Mouse (Mus musculus): ENCODE data around the gene Pebp1. TPM values are rescaled to one million over a fixed set of nuclear protein-coding genes. Genes with fewer than 3 reads are reported as not detected.

Pebp1 gene
- polyA plus RNA-seq (2012; rRNA removed): 896 and 1,192 TPM in 2 replicates

DNA sequence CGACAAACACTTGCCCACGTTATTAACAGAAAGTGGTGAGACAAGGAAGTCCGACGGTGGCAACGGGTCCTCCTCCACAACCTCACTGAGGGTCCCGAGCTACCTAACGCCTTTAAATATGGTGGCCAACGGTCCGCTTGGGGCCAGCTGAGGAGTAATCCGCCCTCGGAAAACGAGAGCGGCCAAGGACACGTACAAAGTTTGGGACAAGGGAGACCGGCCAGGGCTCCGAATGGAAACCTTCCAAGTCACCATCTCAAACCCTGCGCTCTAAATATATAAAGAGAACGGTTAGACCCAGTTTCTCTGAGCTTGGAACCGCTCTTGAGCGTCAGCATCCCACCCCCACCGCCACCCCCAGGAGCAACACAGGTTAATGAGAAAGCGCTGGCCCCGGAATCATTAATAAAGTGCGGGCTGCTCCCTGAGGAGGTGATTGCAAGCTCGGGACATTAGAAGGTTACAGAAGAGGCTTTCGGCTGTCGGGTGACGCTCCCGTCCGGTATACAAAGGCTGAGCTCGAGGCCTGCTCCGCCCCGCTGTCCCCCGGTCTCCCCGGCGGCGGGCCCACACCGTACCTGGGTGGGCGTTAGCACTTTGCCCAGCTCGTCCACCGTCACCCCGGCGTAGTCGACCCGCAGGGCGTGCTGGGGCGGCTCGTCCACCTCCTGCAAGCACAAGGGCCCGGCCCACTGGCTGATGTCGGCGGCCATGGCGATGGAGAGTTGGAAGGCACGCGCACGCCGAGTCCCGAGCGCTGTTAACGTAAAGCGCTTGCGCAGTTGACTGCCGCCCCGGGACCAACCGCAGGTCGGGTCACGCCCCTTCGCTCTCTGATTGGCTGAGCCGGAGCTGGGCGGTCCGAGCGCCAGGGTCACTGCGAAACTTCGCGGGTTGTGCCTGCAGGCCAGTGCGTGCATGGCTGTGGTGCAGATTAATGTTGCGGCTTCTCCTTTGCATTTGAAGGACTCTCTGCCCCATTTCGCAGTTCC lies at the start of gene Pebp1:
Pebp1 (minus strand) TSS at position 795 of the 992 bp plus-strand sequence.
- peak; percentile 43; the same call in 1 of the 2 replicates for TF ChIP-seq POLR2A (IDR thresholded peaks at IDR 0.05; ENCODE audit: borderline replicate concordance, extremely low read depth, insufficient read depth, insufficient read length, poor library complexity, severe bottlenecking)
- no peak for TF ChIP-seq CTCF (IDR thresholded peaks at IDR 0.05; ENCODE audit: borderline replicate concordance, extremely low read depth, insufficient read depth, insufficient read length)
- peak; percentile 97 for DNase-seq (ENCODE audit: low read depth)

DNA sequence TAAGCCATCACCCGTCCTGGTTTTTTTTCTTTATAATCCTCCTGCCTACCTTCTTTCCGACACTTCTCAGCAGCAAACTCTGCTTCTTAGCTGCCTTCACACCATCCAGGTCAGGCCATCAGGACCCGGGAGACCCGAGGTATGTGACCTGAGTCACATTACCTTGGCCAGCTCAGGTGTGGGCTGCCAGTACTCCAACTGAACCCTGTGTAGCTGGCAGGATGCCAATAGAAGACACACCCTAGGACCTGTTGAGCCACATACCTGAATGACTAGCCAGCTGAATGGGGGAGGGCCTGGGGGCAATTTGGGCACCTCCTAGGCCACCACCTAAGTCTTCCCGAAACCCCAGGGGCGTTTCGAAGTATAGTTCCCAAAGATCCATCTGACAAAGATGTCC lies 43.0 kb upstream of the Pebp1 start:
- no peak for DNase-seq (ENCODE audit: low read depth)
- TF ChIP-seq CTCF (IDR thresholded peaks at IDR 0.05; ENCODE audit: borderline replicate concordance, extremely low read depth, insufficient read depth, insufficient read length): no peak
- TF ChIP-seq POLR2A (IDR thresholded peaks at IDR 0.05; ENCODE audit: borderline replicate concordance, extremely low read depth, insufficient read depth, insufficient read length, poor library complexity, severe bottlenecking): no peak

DNA sequence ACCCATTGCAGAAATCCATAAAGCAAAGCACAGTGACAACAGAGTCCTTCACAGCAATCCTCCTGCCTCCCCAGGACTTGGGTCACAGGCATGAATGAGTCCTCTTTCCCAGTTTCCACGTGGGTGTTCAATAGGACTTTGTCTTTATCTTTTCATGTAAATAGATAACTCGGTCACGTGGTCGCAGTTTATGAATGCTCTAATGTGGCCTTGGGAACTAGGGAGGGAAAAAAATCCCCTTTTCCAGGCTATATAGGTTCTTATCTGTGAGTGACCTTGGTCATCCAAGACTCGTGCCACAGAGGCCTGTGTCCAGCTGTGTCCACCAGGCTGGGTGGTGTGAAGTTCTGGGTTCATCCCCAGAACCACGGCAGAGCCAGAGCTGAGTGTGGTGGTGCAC lies 39.0 kb upstream of the Pebp1 start:
- no peak for DNase-seq (ENCODE audit: low read depth)
- TF ChIP-seq CTCF (IDR thresholded peaks at IDR 0.05; ENCODE audit: borderline replicate concordance, extremely low read depth, insufficient read depth, insufficient read length) (no peak), POLR2A (IDR thresholded peaks at IDR 0.05; ENCODE audit: borderline replicate concordance, extremely low read depth, insufficient read depth, insufficient read length, poor library complexity, severe bottlenecking) (no peak)

DNA sequence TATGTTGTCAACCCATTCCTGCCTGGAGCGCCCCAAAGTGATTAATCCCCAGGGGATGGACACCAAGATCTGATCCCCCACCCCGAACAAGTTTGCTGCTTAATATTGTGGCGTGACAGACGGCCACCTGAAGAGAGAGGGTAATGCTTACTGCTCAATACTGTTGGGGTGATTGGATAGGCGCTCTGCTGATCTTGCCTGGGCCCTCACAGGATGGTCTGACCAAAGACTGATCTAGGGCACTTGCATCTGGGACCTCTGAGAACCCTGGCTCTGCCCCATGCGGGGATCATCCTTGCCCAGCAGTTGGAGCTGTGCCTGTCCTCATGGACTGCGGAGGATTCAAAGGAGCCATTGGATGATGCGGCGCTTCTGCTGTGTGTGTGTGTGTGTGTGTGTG lies 36.3 kb upstream of the Pebp1 start:
- DNase-seq (ENCODE audit: low read depth): no peak
- no peak for TF ChIP-seq POLR2A (IDR thresholded peaks at IDR 0.05; ENCODE audit: borderline replicate concordance, extremely low read depth, insufficient read depth, insufficient read length, poor library complexity, severe bottlenecking)
- TF ChIP-seq CTCF (IDR thresholded peaks at IDR 0.05; ENCODE audit: borderline replicate concordance, extremely low read depth, insufficient read depth, insufficient read length): no peak

DNA sequence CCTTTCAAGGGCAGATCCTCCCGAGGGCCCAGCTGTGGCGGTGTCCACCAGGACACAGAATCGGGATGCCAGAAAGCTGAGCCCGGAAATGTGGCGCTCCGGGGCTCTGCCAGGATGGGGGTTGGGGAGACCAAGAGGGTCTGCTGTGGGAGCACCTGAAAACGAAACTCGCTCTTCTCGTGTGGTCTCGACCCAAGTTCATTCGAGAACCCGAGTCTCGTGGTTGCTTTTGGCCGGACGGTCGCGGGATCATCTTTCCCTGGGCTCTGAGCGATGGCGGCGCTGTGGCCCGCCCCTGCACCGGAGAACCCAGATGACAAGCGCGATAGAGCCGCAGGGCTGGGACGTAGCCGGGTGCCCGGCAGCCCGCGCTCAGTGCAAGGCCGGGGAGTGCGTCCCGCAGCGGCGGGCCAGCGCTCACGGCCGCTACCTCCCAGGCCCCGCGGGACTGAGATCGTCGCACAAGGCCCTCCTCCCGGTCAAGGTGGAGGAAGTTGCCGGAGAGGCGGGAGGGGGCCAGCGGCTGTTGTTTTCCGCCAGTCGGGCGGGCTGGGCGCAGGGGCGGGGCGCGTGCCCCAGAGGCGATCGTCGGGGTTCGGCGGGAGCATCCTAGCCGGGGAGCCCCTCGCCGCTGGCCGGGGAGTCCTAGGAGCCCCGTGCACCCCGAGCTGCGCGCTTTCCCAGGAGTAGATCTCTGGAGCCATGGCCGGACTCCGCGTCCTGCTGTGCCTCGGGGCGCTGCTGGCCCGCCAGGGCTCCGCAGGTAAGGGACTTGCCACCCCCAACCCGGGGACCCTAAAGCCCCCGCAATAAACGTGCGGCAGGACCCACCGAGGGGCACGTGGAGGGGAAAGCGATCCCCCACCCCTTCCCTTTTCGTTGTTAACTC lies 31.6 kb upstream of the Pebp1 start, which contains the start of gene Vsig10:
Vsig10 (plus strand) TSS at position 343 of the 889 bp plus-strand sequence.
- DNase-seq (ENCODE audit: low read depth): peak; percentile 65
- TF ChIP-seq POLR2A (IDR thresholded peaks at IDR 0.05; ENCODE audit: borderline replicate concordance, extremely low read depth, insufficient read depth, insufficient read length, poor library complexity, severe bottlenecking) (0 out of 2 replicates have a peak, but pooled peaks have one; percentile 20), CTCF (IDR thresholded peaks at IDR 0.05; ENCODE audit: borderline replicate concordance, extremely low read depth, insufficient read depth, insufficient read length) (no peak)

DNA sequence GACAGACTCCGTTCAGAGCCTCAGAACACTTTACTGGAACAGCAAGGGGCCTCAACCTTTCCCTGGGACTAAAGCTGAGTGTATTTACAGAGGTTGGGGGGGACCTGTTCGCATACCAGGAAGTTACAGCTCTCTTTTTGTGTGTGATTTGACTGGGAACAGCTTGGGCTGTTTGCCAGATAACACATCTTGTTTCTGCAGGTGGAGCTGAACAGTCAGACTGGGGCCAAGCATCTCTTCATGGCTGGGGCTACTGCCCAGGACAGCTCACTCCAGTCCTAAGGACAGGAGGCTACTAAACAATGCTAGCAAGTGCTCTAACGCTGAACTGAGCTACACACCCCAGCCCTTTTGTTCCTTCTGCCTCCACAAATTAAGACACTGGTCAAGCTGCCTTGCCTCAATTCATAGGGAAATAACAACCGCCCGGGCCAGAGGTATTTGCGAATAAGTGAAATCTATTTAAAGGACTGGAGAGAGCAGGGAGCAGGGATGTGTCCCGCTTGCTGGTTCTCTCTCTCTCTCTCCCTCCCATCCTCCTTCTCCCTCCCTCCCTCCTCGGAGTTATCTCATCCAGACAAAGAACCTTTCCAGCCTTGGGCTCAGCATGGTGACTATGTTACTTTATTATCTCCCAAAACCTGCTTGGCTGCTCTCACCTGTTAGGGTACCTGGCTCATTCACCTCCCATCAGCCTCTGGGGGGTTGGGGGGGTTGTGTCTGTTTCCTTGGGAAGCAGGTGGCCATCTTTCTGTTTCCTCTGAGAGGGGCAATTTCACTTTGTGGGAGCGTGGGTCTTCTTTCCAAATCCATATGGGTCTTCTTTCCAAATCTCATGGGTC lies 27.4 kb upstream of the Pebp1 start:
- no peak for TF ChIP-seq POLR2A (IDR thresholded peaks at IDR 0.05; ENCODE audit: borderline replicate concordance, extremely low read depth, insufficient read depth, insufficient read length, poor library complexity, severe bottlenecking)
- no peak for TF ChIP-seq CTCF (IDR thresholded peaks at IDR 0.05; ENCODE audit: borderline replicate concordance, extremely low read depth, insufficient read depth, insufficient read length)
- DNase-seq (ENCODE audit: low read depth): peak; percentile 37

DNA sequence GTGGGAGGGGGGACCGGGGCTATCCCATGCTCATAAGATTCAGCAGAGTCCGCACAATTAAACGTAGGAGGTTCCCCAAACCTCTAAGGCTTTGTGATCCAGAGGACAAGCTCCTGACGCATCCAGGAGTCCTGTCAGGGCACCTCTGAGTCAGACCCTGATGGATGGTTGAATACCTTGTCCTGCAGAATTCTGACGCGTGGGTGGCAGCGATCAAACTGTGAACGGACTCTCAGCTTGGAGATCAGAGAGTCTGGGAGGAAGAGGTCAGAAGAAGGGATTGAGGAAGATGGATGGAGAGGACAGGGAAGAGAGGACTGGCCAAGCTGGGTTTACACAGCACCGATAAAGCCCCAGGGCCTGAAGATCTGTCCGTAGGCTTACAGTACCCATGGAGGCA lies 26.5 kb upstream of the Pebp1 start:
- TF ChIP-seq POLR2A (IDR thresholded peaks at IDR 0.05; ENCODE audit: borderline replicate concordance, extremely low read depth, insufficient read depth, insufficient read length, poor library complexity, severe bottlenecking): no peak
- no peak for TF ChIP-seq CTCF (IDR thresholded peaks at IDR 0.05; ENCODE audit: borderline replicate concordance, extremely low read depth, insufficient read depth, insufficient read length)
- no peak for DNase-seq (ENCODE audit: low read depth)

DNA sequence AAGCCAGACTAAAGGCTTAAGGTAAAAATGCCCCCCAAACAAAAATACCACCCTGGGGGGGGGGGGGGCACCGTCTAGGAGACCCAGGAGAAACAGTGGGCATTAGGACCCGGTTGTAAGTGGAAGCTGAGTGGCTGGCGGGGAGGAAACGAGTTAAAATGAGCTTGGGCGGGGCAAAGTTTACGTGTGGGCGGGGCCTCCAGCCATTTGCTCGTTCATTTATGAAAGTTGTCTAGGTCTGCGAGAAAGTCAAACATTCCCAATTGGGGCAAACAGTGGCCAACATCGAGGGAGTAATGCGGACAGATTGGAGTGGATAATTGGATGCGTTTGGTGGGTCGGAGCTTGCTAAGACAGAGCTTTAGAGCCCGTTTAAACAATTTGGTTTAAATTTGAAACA lies 26.0 kb upstream of the Pebp1 start:
- no peak for DNase-seq (ENCODE audit: low read depth)
- TF ChIP-seq POLR2A (IDR thresholded peaks at IDR 0.05; ENCODE audit: borderline replicate concordance, extremely low read depth, insufficient read depth, insufficient read length, poor library complexity, severe bottlenecking): no peak

DNA sequence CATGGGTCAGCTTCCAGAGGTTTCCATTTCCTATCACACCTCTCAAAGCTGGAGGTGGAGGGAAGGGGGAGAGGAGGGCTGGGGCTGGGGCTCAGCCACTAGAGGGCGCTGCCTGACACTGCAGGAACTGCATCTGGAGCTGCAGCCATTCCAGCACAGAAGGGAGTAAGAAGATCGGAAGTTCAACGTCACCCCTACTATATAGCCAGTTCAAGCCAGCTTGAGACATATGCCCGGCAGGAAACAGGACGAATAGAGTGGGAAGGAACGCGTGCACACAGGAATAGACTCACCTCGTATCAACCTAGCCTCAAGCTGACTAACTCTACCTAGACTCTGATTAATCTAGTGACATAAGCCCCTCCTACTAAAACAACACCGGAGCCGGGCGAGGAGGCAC lies 20.3 kb upstream of the Pebp1 start:
- peak; percentile 77 for TF ChIP-seq CTCF (IDR thresholded peaks at IDR 0.05; ENCODE audit: borderline replicate concordance, extremely low read depth, insufficient read depth, insufficient read length)
- no peak for TF ChIP-seq POLR2A (IDR thresholded peaks at IDR 0.05; ENCODE audit: borderline replicate concordance, extremely low read depth, insufficient read depth, insufficient read length, poor library complexity, severe bottlenecking)
- peak; percentile 62 for DNase-seq (ENCODE audit: low read depth)

DNA sequence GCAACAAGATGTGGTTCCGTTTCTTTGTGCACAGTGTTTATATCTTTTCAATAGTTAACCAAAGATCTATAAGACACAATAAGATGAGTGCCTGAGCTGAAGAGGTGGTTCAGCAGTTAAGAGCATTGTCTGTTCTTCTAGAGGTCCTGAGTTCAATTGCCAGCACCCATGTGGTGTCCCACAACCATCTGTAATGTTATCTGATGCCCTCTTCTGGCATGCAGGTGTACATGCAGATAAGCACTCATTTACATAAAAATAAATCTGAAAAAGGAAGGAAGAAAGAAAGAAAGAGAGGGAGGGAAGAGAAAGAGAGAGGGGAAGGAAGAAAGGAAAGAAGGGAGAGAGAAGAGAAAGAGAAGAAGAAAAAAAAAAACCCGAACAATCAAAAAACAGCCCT lies 19.4 kb upstream of the Pebp1 start:
- TF ChIP-seq CTCF (IDR thresholded peaks at IDR 0.05; ENCODE audit: borderline replicate concordance, extremely low read depth, insufficient read depth, insufficient read length) (no peak), POLR2A (IDR thresholded peaks at IDR 0.05; ENCODE audit: borderline replicate concordance, extremely low read depth, insufficient read depth, insufficient read length, poor library complexity, severe bottlenecking) (no peak)
- no peak for DNase-seq (ENCODE audit: low read depth)

Measured in brain, embryonic 14.5 days (tissue).